Mouse (Mus musculus) embryonic facial prominence, embryonic 13.5 days (tissue): ENCODE measurements around the gene 2210017I01Rik. TPM values are rescaled to one million over a fixed set of nuclear protein-coding genes. Genes with fewer than 3 reads are reported as not detected.

Source experiments
- ATAC-seq: fragments of 200-750 bp; cut with Nextera tagmentation; 2 replicates; pipeline ENCODE4 v1.8.0; 2017; ENCODE audit warnings: low read depth; ENCODE audit not compliant: insufficient number of reproducible peaks, insufficient read depth, low FRiP score, low TSS enrichment
- H3K27ac ChIP-seq: fragments of 300-500 bp; sonication (generic); 2 replicates; pipeline ENCODE4 v1.5.1; 2015; ENCODE audit warnings: moderate library complexity, mild to moderate bottlenecking, inconsistent platforms
- H3K27me3 ChIP-seq: fragments of 300-500 bp; sonication (generic); 2 replicates; pipeline ENCODE4 v1.6.1; 2015; ENCODE audit warnings: mild to moderate bottlenecking, inconsistent platforms
- H3K36me3 ChIP-seq: fragments of 300-500 bp; sonication (generic); 2 replicates; pipeline ENCODE4 v1.6.1; 2015; ENCODE audit warnings: mild to moderate bottlenecking, inconsistent platforms
- H3K4me1 ChIP-seq: fragments of 300-500 bp; sonication (generic); 2 replicates; pipeline ENCODE4 v1.6.1; 2015; ENCODE audit warnings: inconsistent platforms
- H3K4me2 ChIP-seq: fragments of 300-500 bp; sonication (generic); 2 replicates; pipeline ENCODE4 v1.6.1; 2015; ENCODE audit warnings: moderate library complexity, mild to moderate bottlenecking, inconsistent platforms
- H3K4me3 ChIP-seq: fragments of 300-500 bp; sonication (generic); 2 replicates; pipeline ENCODE4 v1.5.1; 2015; ENCODE audit warnings: mild to moderate bottlenecking, inconsistent platforms
- H3K9ac ChIP-seq: fragments of 300-500 bp; sonication (generic); 2 replicates; pipeline ENCODE4 v1.6.1; 2015; ENCODE audit warnings: mild to moderate bottlenecking, inconsistent platforms
- H3K9me3 ChIP-seq: fragments of 300-500 bp; sonication (generic); 2 replicates; pipeline ENCODE4 v1.6.1; 2016; ENCODE audit warnings: inconsistent platforms
- WGBS: fragments of 180-500 bp; shearing (Covaris S2); methylation state at CpG from one replicate; pipeline ENCODE4 v1.1.7; 2015; ENCODE audit warnings: mixed read lengths; 5-methylcytosine and 5-hydroxymethylcytosine counted together
- polyA plus RNA-seq: library from polyadenylated mRNA; unstranded; fragments of >200 nt; fragmentation: Nextera tagmentation; extraction: Ambion mirVana; gene quantifications from 2 replicates; pipeline ENCODE4 v1.2.1, GENCODE M21; 2015

The 2210017I01Rik gene
- polyA plus RNA-seq: not detected in 2 replicates

- ATAC-seq: no peak
- H3K9ac ChIP-seq: no peak within 1 kb of the TSS
- no peak within 1 kb of the TSS for H3K4me2 ChIP-seq
- H3K27ac ChIP-seq: no peak within 1 kb of the TSS
- H3K36me3 ChIP-seq: no peaks in the 10 kb centered on the region
- H3K4me3 ChIP-seq: no peak within 1 kb of the TSS
- H3K4me1 ChIP-seq: no peaks in the 10 kb centered on the region
- H3K9me3 ChIP-seq: no peaks in the 10 kb centered on the region
- no peaks in the 10 kb centered on the region for H3K27me3 ChIP-seq
These were observed at the start of gene 2210017I01Rik for GRCm38 (mm10) chr3:92607392-92607791. Gene 2210017I01Rik, minus strand, starts transcription at chr3:92607492.

GRCm38 (mm10) chr3:92656826-92657225, 49.5 kb upstream of the 2210017I01Rik start, which contains the start of gene Lce1b:
Gene Lce1b, minus strand, starts transcription at chr3:92656926.
- H3K4me1 ChIP-seq: no peaks in the 10 kb centered on the region
- no peaks in the 10 kb centered on the region for H3K36me3 ChIP-seq
- no peak within 1 kb of the TSS for H3K27ac ChIP-seq
- no peak within 1 kb of the TSS for H3K4me2 ChIP-seq
- H3K9me3 ChIP-seq: no peaks in the 10 kb centered on the region
- H3K9ac ChIP-seq: no peak within 1 kb of the TSS
- H3K4me3 ChIP-seq: no peak within 1 kb of the TSS
- H3K27me3 ChIP-seq: no peaks in the 10 kb centered on the region
- ATAC-seq: no peak

- no peak within 1 kb of the TSS for H3K4me2 ChIP-seq
- H3K36me3 ChIP-seq: no peaks in the 10 kb centered on the region
- no peaks in the 10 kb centered on the region for H3K27me3 ChIP-seq
- no peak within 1 kb of the TSS for H3K27ac ChIP-seq
- no peak within 1 kb of the TSS for H3K9ac ChIP-seq
- no peaks in the 10 kb centered on the region for H3K4me1 ChIP-seq
- no peaks in the 10 kb centered on the region for H3K9me3 ChIP-seq
- WGBS: 80% methylated on average over 1 of the region's 1 CpGs
- no peak within 1 kb of the TSS for H3K4me3 ChIP-seq
- no peak for ATAC-seq
These were observed 40.9 kb upstream of the 2210017I01Rik start, which contains the start of gene Lce1a1 for GRCm38 (mm10) chr3:92648207-92648606. Gene Lce1a1, minus strand, starts transcription at chr3:92648307.

- H3K9ac ChIP-seq: no peak overlapping the region
- no peaks in the 10 kb centered on the region for H3K36me3 ChIP-seq
- H3K4me2 ChIP-seq: no peak overlapping the region
- no peaks in the 10 kb centered on the region for H3K4me1 ChIP-seq
- H3K4me3 ChIP-seq: no peak overlapping the region
- H3K27ac ChIP-seq: no peak overlapping the region
- no peak for ATAC-seq
- H3K27me3 ChIP-seq: no peaks in the 10 kb centered on the region
- WGBS: 93% methylated on average over 15 of the region's 15 CpGs
- H3K9me3 ChIP-seq: no peaks in the 10 kb centered on the region
These were observed 32.6 kb upstream of the 2210017I01Rik start for GRCm38 (mm10) chr3:92639854-92640253.

GRCm38 (mm10) chr3:92638653-92638991, 31.3 kb upstream of the 2210017I01Rik start:
- no peaks in the 10 kb centered on the region for H3K4me1 ChIP-seq
- H3K27ac ChIP-seq: no peak overlapping the region

GRCm38 (mm10) chr3:92637745-92638652, 30.7 kb upstream of the 2210017I01Rik start:
- H3K27me3 ChIP-seq: no peaks in the 10 kb centered on the region
- 29% methylated on average over 1 of the region's 1 CpGs for WGBS
- ATAC-seq: no peak

More at GRCm38 (mm10) chr3:92638653-92638991, 31.3 kb upstream of the 2210017I01Rik start:
- no peak for ATAC-seq
- Histone ChIP-seq H3K4me3 (no peak overlapping the region), H3K9me3 (no peaks in the 10 kb centered on the region), H3K36me3 (no peaks in the 10 kb centered on the region), H3K4me2 (no peak overlapping the region), H3K27me3 (no peaks in the 10 kb centered on the region), H3K9ac (no peak overlapping the region)
- whole genome bisulfite sequencing: 73% methylated on average over 3 of the region's 3 CpGs

GRCm38 (mm10) chr3:92621560-92621959, 14.3 kb upstream of the 2210017I01Rik start, which contains the start of gene Lce6a:
Gene Lce6a, minus strand, starts transcription at chr3:92621660.
- Histone ChIP-seq H3K9me3 (no peaks in the 10 kb centered on the region), H3K4me3 (no peak within 1 kb of the TSS), H3K27ac (no peak within 1 kb of the TSS), H3K4me1 (no peaks in the 10 kb centered on the region), H3K27me3 (no peaks in the 10 kb centered on the region), H3K36me3 (no peaks in the 10 kb centered on the region), H3K9ac (no peak within 1 kb of the TSS), H3K4me2 (no peak within 1 kb of the TSS)
- WGBS: 78% methylated on average over 2 of the region's 2 CpGs
- no peak for ATAC-seq

More at GRCm38 (mm10) chr3:92637745-92638652, 30.7 kb upstream of the 2210017I01Rik start:
- Histone ChIP-seq H3K27ac (no peak overlapping the region), H3K4me1 (no peaks in the 10 kb centered on the region), H3K9ac (no peak overlapping the region), H3K9me3 (no peaks in the 10 kb centered on the region), H3K36me3 (no peaks in the 10 kb centered on the region), H3K4me3 (no peak overlapping the region), H3K4me2 (no peak overlapping the region)

GRCm38 (mm10) chr3:92609804-92610203, 2.5 kb upstream of the 2210017I01Rik start:
- no peak overlapping the region for H3K9ac ChIP-seq
- H3K36me3 ChIP-seq: no peaks in the 10 kb centered on the region
- H3K27ac ChIP-seq: no peak overlapping the region
- no peaks in the 10 kb centered on the region for H3K4me1 ChIP-seq
- H3K4me2 ChIP-seq: no peak overlapping the region
- H3K27me3 ChIP-seq: no peaks in the 10 kb centered on the region
- no peak overlapping the region for H3K4me3 ChIP-seq
- WGBS: 44% methylated on average over 1 of the region's 1 CpGs
- H3K9me3 ChIP-seq: no peaks in the 10 kb centered on the region
- no peak for ATAC-seq

GRCm38 (mm10) chr3:92602169-92602568, 5.1 kb downstream of the 2210017I01Rik start:
- Histone ChIP-seq H3K9me3 (peaks cover 4% of the 10 kb centered on the region; the same call in 1 of the 2 replicates), H3K36me3 (no peaks in the 10 kb centered on the region), H3K9ac (no peak overlapping the region), H3K4me3 (no peak overlapping the region), H3K27me3 (no peaks in the 10 kb centered on the region), H3K4me2 (no peak overlapping the region), H3K27ac (no peak overlapping the region), H3K4me1 (no peaks in the 10 kb centered on the region)
- no peak for ATAC-seq
- 37% methylated on average over 1 of the region's 1 CpGs for WGBS

- WGBS: 46% methylated on average over 1 of the region's 1 CpGs
- no peak overlapping the region for H3K4me3 ChIP-seq
- peaks cover 4% of the 10 kb centered on the region; the same call in 1 of the 2 replicates for H3K9me3 ChIP-seq
- no peaks in the 10 kb centered on the region for H3K27me3 ChIP-seq
- no peak overlapping the region for H3K9ac ChIP-seq
- H3K36me3 ChIP-seq: no peaks in the 10 kb centered on the region
- ATAC-seq: no peak
- H3K4me1 ChIP-seq: no peaks in the 10 kb centered on the region
- H3K4me2 ChIP-seq: no peak overlapping the region
- no peak overlapping the region for H3K27ac ChIP-seq
These were observed 6.8 kb downstream of the 2210017I01Rik start for GRCm38 (mm10) chr3:92600456-92600855.

GRCm38 (mm10) chr3:92599973-92600372, 7.3 kb downstream of the 2210017I01Rik start:
- no peak overlapping the region for H3K9ac ChIP-seq
- ATAC-seq: no peak
- no peaks in the 10 kb centered on the region for H3K27me3 ChIP-seq
- no peaks in the 10 kb centered on the region for H3K36me3 ChIP-seq
- no peak overlapping the region for H3K4me2 ChIP-seq
- no peak overlapping the region for H3K4me3 ChIP-seq
- H3K9me3 ChIP-seq: peaks cover 4% of the 10 kb centered on the region; the same call in 1 of the 2 replicates
- H3K27ac ChIP-seq: no peak overlapping the region
- H3K4me1 ChIP-seq: no peaks in the 10 kb centered on the region

GRCm38 (mm10) chr3:92598429-92598828, 8.9 kb downstream of the 2210017I01Rik start:
- no peaks in the 10 kb centered on the region for H3K36me3 ChIP-seq
- peaks cover 4% of the 10 kb centered on the region; the same call in 1 of the 2 replicates for H3K9me3 ChIP-seq
- no peak overlapping the region for H3K4me3 ChIP-seq
- H3K9ac ChIP-seq: no peak overlapping the region
- no peaks in the 10 kb centered on the region for H3K27me3 ChIP-seq
- WGBS: 81% methylated on average over 2 of the region's 2 CpGs
- ATAC-seq: no peak
- no peaks in the 10 kb centered on the region for H3K4me1 ChIP-seq
- no peak overlapping the region for H3K4me2 ChIP-seq
- H3K27ac ChIP-seq: no peak overlapping the region
